Mouse (Mus musculus) adrenal gland, adult 18-20 months (tissue): Measurements from ENCODE around the gene Meis1. TPM values are rescaled to one million over a fixed set of nuclear protein-coding genes. Genes with fewer than 3 reads are reported as not detected.

Source experiments
- DNase-seq, 2 experiments: peaks; one replicate each; pipeline ENCODE4 v3.0.0; 2021 to 2022; ENCODE audit warnings: low spot score in 2 of 2
- total RNA-seq, 2 experiments: library from RNA; stranded (reverse); gene quantifications; 1 replicate in 1 of 2; 2 replicates in 1 of 2; pipeline ENCODE4 v1.2.3; 2021

Gene Meis1
- total RNA-seq, 2 experiments from 2014 or later = 31.2 to 49.4 TPM

DNA sequence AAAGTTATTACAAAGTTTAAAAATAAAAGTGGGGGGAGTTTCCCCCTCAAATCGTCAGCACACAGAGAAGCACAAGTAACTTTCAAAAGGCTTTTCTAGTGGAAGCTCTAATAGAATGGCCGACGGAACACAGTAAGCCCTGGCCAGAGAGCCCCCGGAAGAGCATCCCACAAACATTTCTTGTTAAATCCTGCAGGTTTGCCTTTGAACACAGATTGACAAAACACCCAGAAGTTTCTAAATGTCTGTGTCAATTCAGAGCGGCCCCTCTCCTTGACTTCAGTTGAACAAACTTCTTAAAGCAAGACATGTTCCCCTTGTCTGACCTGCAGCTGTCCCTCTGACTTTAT, 3.4 kb downstream of the Meis1 start:
- no peak for DNase-seq

GRCm38 (mm10) chr11:19014441-19015161, 4.2 kb downstream of the Meis1 start:
- peak in 1 of 2 experiments; percentile 51 for DNase-seq

GRCm38 (mm10) chr11:19014113-19014440, 4.7 kb downstream of the Meis1 start:
- DNase-seq = no peak

DNA sequence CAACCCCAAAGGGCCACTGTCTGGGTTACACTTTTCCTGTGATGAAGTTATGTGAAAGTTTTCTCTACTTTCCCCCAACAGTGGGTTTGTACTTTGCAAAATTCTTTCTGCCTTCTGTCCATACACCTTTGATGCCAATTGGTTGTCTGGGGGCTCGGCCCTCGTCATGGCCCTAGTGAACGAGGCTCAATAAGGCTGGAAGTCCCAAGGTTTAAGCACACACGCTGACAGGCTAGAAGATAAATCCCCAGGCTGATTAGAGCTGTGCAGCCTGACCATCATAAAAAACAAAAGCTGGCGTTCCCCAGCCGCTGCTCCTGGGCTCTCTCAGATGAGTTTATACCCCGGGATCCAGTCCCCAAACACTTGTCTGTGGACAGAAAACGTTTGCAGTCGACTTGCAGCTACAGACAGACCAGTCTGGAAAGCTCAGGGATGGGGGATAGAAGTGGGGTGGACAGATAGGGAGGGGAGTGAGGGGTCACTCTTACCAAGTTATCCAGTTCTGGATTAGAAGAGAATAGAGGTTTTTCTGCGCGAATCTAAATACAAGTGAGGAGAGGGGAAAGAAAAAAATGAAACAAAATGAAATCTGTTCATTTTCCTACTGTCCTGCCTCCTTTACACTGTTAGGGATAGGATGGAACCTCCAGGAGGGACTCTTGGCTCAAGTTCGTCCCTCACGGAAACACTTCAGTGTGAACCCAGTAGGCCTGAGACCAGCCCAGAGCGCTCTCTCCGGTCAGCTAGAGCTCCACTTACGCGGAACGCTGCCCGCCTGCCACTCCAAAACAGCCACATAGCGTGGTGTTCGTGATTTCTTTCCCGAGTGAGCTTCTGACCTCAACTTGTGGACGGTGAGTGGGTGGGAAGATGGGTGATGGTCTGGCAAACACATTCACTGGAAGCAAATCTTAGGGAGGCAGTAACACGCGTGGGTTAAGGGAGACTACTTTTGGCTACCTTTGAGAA, 5.4 kb downstream of the Meis1 start:
- peak in 1 of 2 experiments; percentile 53 for DNase-seq

DNA sequence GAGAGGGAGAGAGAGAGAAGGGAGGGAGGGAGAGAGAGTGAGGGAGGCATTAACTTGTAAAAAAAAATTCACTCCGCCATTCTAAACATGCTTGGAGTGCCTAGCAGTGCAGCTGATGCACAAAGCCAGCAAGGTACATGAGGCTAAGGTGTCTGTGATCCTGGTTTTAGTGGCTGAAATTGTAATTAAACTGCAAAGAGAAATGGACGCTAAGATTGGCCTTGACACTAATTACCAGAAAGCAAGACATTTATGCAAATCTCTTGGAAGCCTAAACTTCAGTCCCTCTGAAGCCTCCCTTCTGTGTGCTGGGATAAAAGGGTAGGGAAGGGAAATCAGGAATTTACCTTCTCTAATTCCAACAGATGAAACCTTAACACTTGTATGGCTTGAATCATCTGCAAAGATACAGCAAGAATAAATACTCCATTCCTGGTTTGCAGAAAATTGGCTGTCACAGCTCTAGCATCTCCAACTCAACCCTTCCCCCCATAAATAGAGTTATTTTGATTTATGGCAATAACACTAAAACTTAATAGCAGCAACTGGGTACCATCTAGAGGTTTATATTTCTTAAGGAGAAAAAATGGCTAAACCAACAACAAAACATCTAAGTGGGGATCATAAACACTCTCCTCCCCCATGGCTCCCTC, 6.2 kb downstream of the Meis1 start:
- DNase-seq = no peak

- DNase-seq = no peak
These were observed 6.8 kb downstream of the Meis1 start for GRCm38 (mm10) chr11:19012001-19012400.

- no peak for DNase-seq
These were observed 7.5 kb downstream of the Meis1 start for GRCm38 (mm10) chr11:19011108-19011805.

- DNase-seq = peak in 1 of 2 experiments; percentile 49
These were observed 8.4 kb downstream of the Meis1 start for GRCm38 (mm10) chr11:19010396-19010811.

DNA sequence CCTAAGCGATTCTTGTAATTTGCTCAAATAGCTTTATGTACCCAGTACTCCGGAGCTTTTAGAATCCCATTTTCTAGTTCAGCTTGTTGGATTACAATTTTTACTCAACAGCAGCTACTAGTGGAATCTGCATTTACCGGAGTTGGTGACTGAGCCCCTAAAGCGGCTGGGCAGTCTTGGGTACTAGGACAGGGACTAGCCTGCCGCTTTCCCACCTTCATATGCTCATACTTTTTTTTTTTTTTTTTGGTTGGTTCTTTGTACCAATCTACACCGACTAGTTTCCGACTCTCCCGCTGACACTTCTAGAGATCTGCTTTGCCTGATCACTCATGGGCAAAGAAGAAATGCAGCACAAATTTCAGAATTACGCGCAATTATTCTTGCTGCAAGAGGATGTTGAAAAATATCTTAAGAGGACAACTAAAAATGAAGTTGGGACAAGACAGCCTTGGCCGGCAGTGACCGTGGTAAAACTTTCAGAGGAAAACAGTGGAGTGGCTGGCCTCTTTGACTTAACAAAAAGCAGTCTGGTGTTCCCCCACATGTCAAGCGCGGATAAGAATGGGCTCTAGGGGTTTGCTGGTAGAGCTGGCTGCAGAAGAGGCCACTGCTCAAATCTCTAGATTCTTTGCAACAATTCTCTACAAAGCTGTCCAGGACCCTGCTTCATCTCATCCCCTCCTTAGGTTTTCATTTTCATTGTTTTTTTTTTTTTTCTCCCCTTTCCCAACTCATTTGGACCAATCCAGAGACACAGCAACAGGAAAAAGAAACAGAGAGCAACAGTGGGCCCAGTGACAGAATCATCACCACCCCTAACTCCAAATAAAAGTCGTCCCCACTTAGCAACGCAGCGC, 9.0 kb downstream of the Meis1 start:
- DNase-seq = no peak

DNA sequence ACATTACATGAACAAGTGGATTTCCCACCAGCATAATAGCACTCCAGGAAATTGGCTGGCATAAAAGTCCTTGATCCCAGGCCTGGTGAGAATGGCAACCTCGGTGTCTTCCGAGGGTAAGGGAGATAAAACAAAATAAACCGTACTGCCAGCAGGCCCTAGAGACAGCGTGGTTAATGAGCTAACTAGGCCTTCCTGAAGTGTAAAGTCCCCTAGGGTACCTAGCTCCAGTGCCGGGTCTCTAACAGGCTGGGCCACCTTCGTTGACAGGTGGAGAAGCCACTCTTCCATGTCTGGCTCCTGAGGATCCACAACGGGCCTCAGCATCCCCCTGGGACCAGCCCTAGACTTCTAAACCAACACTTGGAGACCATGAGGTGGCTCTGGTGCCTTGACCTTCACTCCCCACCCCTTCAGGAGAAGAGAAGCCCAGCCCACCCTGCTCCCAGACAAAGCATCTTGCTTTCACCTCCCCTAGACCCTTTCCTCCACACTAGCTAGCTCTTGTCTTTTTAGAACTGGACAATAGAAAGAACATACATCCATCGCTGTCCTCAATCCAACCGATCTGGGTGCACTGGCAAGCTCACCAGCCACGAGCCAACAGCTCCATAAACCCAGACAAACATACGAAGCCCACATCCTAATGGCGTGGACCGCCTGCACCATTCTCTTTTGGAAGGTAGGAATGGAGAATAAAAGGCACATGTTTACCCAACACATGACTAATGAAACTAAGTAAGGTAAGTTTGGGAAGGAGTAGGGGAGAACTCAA, 10.0 kb downstream of the Meis1 start:
- no peak for DNase-seq

- peak; percentile 47 to 59 for DNase-seq
These were observed 11.0 kb downstream of the Meis1 start for GRCm38 (mm10) chr11:19007541-19008424.

DNA sequence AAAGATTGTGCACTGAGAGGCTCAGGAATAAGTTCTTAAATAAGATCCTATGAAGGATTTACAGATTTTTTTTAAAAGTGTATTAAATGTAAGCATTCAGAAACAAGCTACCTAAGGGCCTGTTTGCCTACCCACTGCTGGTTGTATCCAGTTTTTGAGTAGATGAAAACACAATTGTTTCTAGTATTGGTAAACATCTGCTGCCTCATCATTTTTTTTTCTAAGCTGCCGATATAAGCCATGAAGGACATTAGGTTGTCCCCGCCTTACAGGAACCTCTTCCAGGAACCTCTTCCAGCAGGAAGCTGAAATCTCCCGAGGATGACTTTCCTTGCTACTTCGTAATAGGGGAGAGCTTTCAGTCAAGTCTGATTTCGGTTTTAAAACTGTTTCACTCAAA, 11.7 kb downstream of the Meis1 start:
- no peak for DNase-seq

- no peak for DNase-seq
These were observed 12.7 kb downstream of the Meis1 start for GRCm38 (mm10) chr11:19005913-19006693.

DNA sequence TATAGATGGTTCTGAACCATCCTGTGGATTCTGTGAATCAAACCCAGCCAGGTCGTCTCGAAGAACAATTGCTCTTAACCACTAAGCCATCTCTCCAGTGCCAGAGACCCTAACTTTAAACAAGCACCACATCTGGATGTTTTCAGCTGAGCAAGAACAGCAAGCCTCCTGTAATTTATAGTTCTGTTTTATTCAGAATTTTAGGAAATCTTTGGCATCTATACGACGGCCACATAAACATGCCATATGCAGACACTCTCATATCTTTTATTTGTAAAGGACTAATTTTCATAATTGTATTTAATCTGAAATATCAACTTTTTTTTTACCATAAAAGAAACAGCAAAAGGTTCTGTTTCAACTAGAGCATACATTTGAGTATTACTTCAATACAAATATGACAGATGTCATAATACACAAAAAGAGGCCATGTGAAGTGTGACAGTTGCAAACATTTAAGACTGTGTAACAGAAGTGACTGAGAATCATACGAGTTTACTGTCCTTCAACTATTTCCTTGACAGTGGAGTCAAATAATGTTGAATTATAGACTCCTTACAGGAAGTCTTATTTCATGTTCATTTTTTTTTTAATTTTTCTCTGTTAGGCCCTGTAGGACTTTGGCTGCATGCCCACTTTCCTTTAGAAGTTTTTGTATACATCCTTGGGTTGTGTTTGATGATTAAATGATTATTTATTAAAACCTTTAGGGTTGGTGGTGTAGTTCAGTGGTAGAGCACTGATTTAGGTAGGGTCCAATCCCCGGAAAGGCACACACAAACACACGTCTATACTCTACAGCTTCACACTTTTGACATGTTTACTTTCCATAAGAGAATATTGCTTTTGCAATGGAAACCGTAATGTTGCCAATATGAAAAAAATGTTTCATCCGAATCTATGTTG, 13.5 kb downstream of the Meis1 start:
- DNase-seq = no peak

DNA sequence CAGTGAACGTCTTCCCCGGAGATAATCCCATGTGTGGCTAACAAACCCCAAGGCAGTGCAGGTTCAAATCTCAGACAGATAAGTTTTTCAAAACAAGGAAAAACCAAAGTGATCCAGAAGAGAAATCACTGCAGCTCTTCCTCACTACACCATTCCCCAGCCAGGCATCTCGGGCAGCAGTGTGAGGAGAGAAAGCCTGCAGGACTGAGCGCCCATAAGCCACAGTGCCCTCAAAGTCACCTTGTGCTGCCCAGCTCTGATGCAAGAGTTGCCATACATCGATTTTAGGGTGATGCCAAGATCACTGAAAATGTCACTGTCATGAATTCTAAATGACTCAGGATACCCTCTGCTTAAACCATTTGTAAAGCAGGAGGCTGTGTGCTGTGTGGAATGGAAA, 15.7 kb downstream of the Meis1 start:
- no peak for DNase-seq

GRCm38 (mm10) chr11:18996767-18997166, 22.0 kb downstream of the Meis1 start:
- DNase-seq = no peak

DNA sequence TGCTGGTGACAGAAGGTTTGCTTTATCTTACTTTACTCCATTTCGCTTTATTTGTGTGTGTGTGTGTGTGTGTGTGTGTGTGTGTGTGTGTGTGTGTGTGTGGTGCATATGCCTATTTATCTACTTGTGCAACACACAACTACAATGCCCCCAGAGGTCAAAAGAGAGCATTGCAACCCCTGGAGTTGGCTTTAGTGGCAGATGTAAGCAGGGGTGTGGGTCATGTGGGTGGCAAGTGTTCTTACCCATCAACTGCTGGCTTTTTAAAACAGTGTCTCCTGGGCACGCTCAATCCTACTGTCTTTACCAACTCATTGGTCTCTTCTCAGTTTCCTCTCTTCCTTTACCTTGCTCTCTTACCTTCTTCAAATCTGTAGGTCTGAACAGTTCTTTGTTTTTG, 22.5 kb downstream of the Meis1 start:
- no peak for DNase-seq
